Mouse (Mus musculus) stomach, postnatal 0 days (tissue): ENCODE results near the gene Lingo2. TPM values are rescaled to one million over a fixed set of nuclear protein-coding genes. Genes with fewer than 3 reads are reported as not detected.

Experiments
- ATAC-seq: fragments of 200-750 bp; cut with Nextera tagmentation; 2 replicates; pipeline ENCODE4 v1.8.0; 2017; ENCODE audit not compliant: low FRiP score, low TSS enrichment
- DNase-seq: peaks from one replicate; pipeline ENCODE4 v3.0.0-alpha.2; 2016; ENCODE audit warnings: low spot score
- H3K27ac ChIP-seq: fragments of 300-500 bp; sonication (generic); replicated peaks from 2 replicates; pipeline ENCODE4 v1.5.1; 2014; ENCODE audit warnings: mild to moderate bottlenecking, control low read depth
- H3K27me3 ChIP-seq: fragments of 300-500 bp; sonication (generic); 2 replicates; pipeline ENCODE4 v1.6.1; 2014; ENCODE audit warnings: low read length; ENCODE audit not compliant: control insufficient read depth, insufficient read depth
- H3K36me3 ChIP-seq: fragments of 300-500 bp; sonication (generic); 2 replicates; pipeline ENCODE4 v1.6.1; 2014; ENCODE audit warnings: low read length, mixed read lengths; ENCODE audit not compliant: control insufficient read depth, insufficient read depth
- H3K4me1 ChIP-seq: fragments of 300-500 bp; sonication (generic); replicated peaks from 2 replicates; pipeline ENCODE4 v1.6.1; 2014; ENCODE audit warnings: antibody characterized with exemption; ENCODE audit not compliant: control insufficient read depth, insufficient read depth
- H3K4me2 ChIP-seq: fragments of 300-500 bp; sonication (generic); replicated peaks from 2 replicates; pipeline ENCODE4 v1.6.1; 2014; ENCODE audit warnings: low read depth, mild to moderate bottlenecking, control low read depth, moderate library complexity
- H3K4me3 ChIP-seq: fragments of 300-500 bp; sonication (generic); 2 replicates; pipeline ENCODE4 v1.5.1; 2014; ENCODE audit warnings: low read depth, low read length, control low read depth
- H3K9ac ChIP-seq: fragments of 300-500 bp; sonication (generic); 2 replicates; pipeline ENCODE4 v1.6.1; 2014; ENCODE audit warnings: mild to moderate bottlenecking, low read length, control low read depth, mixed read lengths
- H3K9me3 ChIP-seq: fragments of 300-500 bp; sonication (generic); 2 replicates; pipeline ENCODE4 v1.6.1; 2016; ENCODE audit warnings: low read length; ENCODE audit not compliant: control insufficient read depth
- CTCF ChIP-seq: IDR thresholded peaks from 2 replicates; pipeline ENCODE4 v1.5.1; 2016; ENCODE audit warnings: antibody characterized with exemption, low read depth, mild to moderate bottlenecking, moderate library complexity
- EP300 ChIP-seq: optimal IDR thresholded peaks from 2 replicates; pipeline ENCODE3; 2016; ENCODE audit warnings: antibody characterized with exemption
- WGBS: fragments of 180-500 bp; shearing (Covaris S2); extraction: QIAGEN DNeasy Blood & Tissue Kit; methylation state at CpG from one replicate; pipeline ENCODE4 v1.1.7; 2014; 5-methylcytosine and 5-hydroxymethylcytosine counted together
- polyA plus RNA-seq: library from polyadenylated mRNA; unstranded; fragments of >200 nt; fragmentation: Nextera tagmentation; extraction: Ambion mirVana; gene quantifications from 2 replicates; pipeline ENCODE4 v1.2.1, GENCODE M21; 2015

Gene Lingo2
- polyA plus RNA-seq, 1 experiment from 2014 or later, result 0.50 TPM

- no peaks in the 10 kb centered on the region for H3K9me3 ChIP-seq
- DNase-seq, result peak; percentile 40
- peak; percentile 32; the same call in 1 of the 2 replicates for ATAC-seq
- H3K9ac ChIP-seq, result no peak overlapping the region
- H3K4me3 ChIP-seq, result peak overlapping the region; percentile 29
- no peak overlapping the region for H3K27ac ChIP-seq
- H3K4me2 ChIP-seq, result peak overlapping the region; percentile 46
- H3K27me3 ChIP-seq, result no peaks in the 10 kb centered on the region
- no peaks in the 10 kb centered on the region for H3K4me1 ChIP-seq
- no peaks in the 10 kb centered on the region for H3K36me3 ChIP-seq
- WGBS, result 12% methylated on average over 17 of the region's 17 CpGs
- TF ChIP-seq EP300 (no peak), CTCF (peak; percentile 73)
Observed at GRCm38 (mm10) chr4:36288813-36289700, 662.5 kb downstream of the Lingo2 start.

GRCm38 (mm10) chr4:36262436-36263169, 688.9 kb downstream of the Lingo2 start:
- Histone ChIP-seq H3K27ac (no peak overlapping the region), H3K9me3 (no peaks in the 10 kb centered on the region), H3K4me3 (no peak overlapping the region), H3K4me1 (no peaks in the 10 kb centered on the region), H3K36me3 (no peaks in the 10 kb centered on the region), H3K9ac (no peak overlapping the region), H3K27me3 (no peaks in the 10 kb centered on the region), H3K4me2 (no peak overlapping the region)
- WGBS, result 73% methylated on average over 2 of the region's 2 CpGs
- ATAC-seq, result no peak
- no peak for DNase-seq
- TF ChIP-seq CTCF (no peak), EP300 (no peak)

- H3K4me1 ChIP-seq, result no peaks in the 10 kb centered on the region
- no peak for ATAC-seq
- H3K9ac ChIP-seq, result no peak overlapping the region
- H3K27ac ChIP-seq, result no peak overlapping the region
- no peaks in the 10 kb centered on the region for H3K36me3 ChIP-seq
- no peak overlapping the region for H3K4me2 ChIP-seq
- no peak for TF ChIP-seq EP300
- TF ChIP-seq CTCF, result no peak
- H3K27me3 ChIP-seq, result no peaks in the 10 kb centered on the region
- H3K4me3 ChIP-seq, result no peak overlapping the region
- no peak for DNase-seq
- WGBS, result 23% methylated on average over 7 of the region's 7 CpGs
- no peaks in the 10 kb centered on the region for H3K9me3 ChIP-seq
Observed at GRCm38 (mm10) chr4:36186231-36186922, 765.2 kb downstream of the Lingo2 start.

- Histone ChIP-seq H3K4me3 (no peak overlapping the region), H3K4me2 (no peak overlapping the region), H3K9me3 (no peaks in the 10 kb centered on the region), H3K36me3 (no peaks in the 10 kb centered on the region), H3K4me1 (no peaks in the 10 kb centered on the region), H3K9ac (no peak overlapping the region), H3K27me3 (no peaks in the 10 kb centered on the region), H3K27ac (no peak overlapping the region)
- TF ChIP-seq EP300 (no peak), CTCF (no peak)
- DNase-seq (no peak), ATAC-seq (no peak)
- 39% methylated on average over 4 of the region's 4 CpGs for WGBS
Observed at GRCm38 (mm10) chr4:36183643-36184042, 767.9 kb downstream of the Lingo2 start.

- H3K27me3 ChIP-seq, result no peaks in the 10 kb centered on the region
- H3K9ac ChIP-seq, result no peak overlapping the region
- DNase-seq (no peak), ATAC-seq (no peak)
- WGBS, result 27% methylated on average over 1 of the region's 1 CpGs
- H3K9me3 ChIP-seq, result no peaks in the 10 kb centered on the region
- H3K4me2 ChIP-seq, result no peak overlapping the region
- no peaks in the 10 kb centered on the region for H3K4me1 ChIP-seq
- TF ChIP-seq CTCF (no peak), EP300 (no peak)
- H3K36me3 ChIP-seq, result no peaks in the 10 kb centered on the region
- H3K27ac ChIP-seq, result no peak overlapping the region
- no peak overlapping the region for H3K4me3 ChIP-seq
Observed at GRCm38 (mm10) chr4:36170099-36170498, 781.4 kb downstream of the Lingo2 start.
